Mouse (Mus musculus): Measurements from ENCODE around the gene Cmpk1. TPM values are rescaled to one million over a fixed set of nuclear protein-coding genes. Genes with fewer than 3 reads are reported as not detected.
A peak's percentile ranks its signal among the peaks of the same experiment; 100 is the strongest.
"Not testable (repeated sequence)": the region's sequence is repeated elsewhere in the genome, so short reads cannot be mapped to it uniquely, and the experiment has no call there.

Gene Cmpk1
- polyA plus RNA-seq, 1 experiment from 2014 or later, result 217 TPM

DNA sequence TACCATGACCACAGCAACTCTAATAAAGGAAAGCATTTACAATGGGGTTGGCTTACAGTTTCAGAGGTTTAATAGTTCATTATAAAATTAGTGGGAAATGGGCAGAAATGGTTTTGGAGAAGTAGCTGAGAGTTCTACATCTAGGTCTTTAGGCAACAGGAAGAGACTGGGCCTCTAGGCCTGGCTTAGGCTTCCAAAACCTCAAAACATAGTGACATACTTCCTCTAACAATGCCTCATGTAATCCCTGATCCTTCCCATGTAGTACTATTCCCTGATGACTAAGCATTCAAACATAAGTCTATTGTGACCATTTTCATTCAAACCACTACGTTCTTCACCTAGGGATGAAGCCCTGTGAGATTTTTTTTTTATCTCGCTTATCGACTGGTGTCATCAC is 7.2 kb upstream of the Cmpk1 start:
- no peak overlapping the region for H3K4me3 ChIP-seq (replicated peaks; ENCODE audit: low read depth, low read length)
- no peak for DNase-seq
- H3K27ac ChIP-seq (replicated peaks; ENCODE audit: low read depth, low read length), result no peak overlapping the region
- H3K4me1 ChIP-seq (ENCODE audit: control insufficient read depth, insufficient read depth, low read length), result no peaks in the 10 kb centered on the region
- H3K9me3 ChIP-seq (ENCODE audit: control insufficient read depth, low read length), result no peaks in the 10 kb centered on the region
- 89% methylated on average over 3 of the region's 3 CpGs for WGBS
- no peak overlapping the region for H3K4me2 ChIP-seq (ENCODE audit: low read length)
- ATAC-seq (ENCODE audit: low FRiP score, low TSS enrichment), result no peak
- H3K27me3 ChIP-seq (ENCODE audit: control insufficient read depth, insufficient read depth, low read length), result no peaks in the 10 kb centered on the region
- no peaks in the 10 kb centered on the region for H3K36me3 ChIP-seq (ENCODE audit: control insufficient read depth, insufficient read depth, low read length)
- H3K9ac ChIP-seq (replicated peaks; ENCODE audit: low read length), result no peak overlapping the region

DNA sequence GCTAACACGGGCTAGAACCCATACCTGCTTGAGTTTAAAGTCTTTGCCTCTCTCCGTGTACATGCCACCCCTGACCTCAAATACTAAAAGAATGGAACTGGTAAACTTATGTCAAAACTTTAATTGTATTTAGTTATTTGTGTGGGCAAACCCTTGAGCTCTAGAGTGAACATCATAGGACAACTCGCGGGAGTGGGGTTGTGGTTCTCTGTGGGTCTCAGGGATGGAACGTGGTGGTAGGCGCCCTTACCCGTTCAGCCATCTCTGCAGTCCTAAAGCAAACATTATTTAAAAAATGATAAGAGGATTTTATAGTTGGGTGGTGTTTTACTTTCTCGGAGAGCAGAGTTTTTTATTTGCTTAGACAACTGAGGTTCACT is 840 bp downstream of the Cmpk1 start:
- no peaks in the 10 kb centered on the region for H3K27me3 ChIP-seq (ENCODE audit: control insufficient read depth, insufficient read depth, low read length)
- H3K9me3 ChIP-seq (ENCODE audit: control insufficient read depth, low read length), result no peaks in the 10 kb centered on the region
- 2% methylated on average over 8 of the region's 8 CpGs for WGBS
- H3K9ac ChIP-seq (replicated peaks; ENCODE audit: low read length), result peak overlapping the region; percentile 99
- peak overlapping the region; percentile 100 for H3K27ac ChIP-seq (replicated peaks; ENCODE audit: low read depth, low read length)
- H3K4me2 ChIP-seq (ENCODE audit: low read length), result peak overlapping the region; percentile 76
- H3K4me3 ChIP-seq (replicated peaks; ENCODE audit: low read depth, low read length), result peak overlapping the region; percentile 84
- H3K4me1 ChIP-seq (ENCODE audit: control insufficient read depth, insufficient read depth, low read length), result peaks cover 23% of the 10 kb centered on the region
- no peaks in the 10 kb centered on the region for H3K36me3 ChIP-seq (ENCODE audit: control insufficient read depth, insufficient read depth, low read length)
- ATAC-seq (ENCODE audit: low FRiP score, low TSS enrichment) (peak; percentile 53; the same call in 1 of the 2 replicates), DNase-seq (no peak)

DNA sequence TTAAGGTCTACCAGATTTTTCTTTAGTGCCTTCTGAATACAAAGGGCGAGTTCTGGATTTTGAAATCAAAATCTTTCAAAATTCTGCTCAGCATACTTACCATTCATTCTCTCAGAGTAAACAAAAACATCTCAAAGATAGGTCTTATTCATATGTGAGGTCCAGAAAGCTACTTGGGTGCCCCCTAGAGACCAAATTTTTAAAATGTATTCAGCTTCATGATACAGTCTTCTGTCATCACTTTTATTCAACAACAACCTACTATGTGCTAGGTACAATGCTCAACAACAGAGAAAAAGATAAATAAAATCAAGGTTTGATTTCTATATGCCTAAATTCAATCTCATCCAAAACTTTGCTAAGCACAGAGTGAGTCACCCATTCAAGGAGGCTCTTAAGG is 4.0 kb downstream of the Cmpk1 start:
- H3K9me3 ChIP-seq (ENCODE audit: control insufficient read depth, low read length), result no peaks in the 10 kb centered on the region
- DNase-seq (peak; percentile 34), ATAC-seq (ENCODE audit: low FRiP score, low TSS enrichment) (no peak)
- H3K27me3 ChIP-seq (ENCODE audit: control insufficient read depth, insufficient read depth, low read length), result no peaks in the 10 kb centered on the region
- no peak overlapping the region for H3K4me2 ChIP-seq (ENCODE audit: low read length)
- H3K4me1 ChIP-seq (ENCODE audit: control insufficient read depth, insufficient read depth, low read length), result peaks cover 23% of the 10 kb centered on the region
- H3K36me3 ChIP-seq (ENCODE audit: control insufficient read depth, insufficient read depth, low read length), result no peaks in the 10 kb centered on the region
- 85% methylated on average over 1 of the region's 1 CpGs for WGBS
- H3K9ac ChIP-seq (replicated peaks; ENCODE audit: low read length), result no peak overlapping the region
- H3K4me3 ChIP-seq (replicated peaks; ENCODE audit: low read depth, low read length), result no peak overlapping the region
- H3K27ac ChIP-seq (replicated peaks; ENCODE audit: low read depth, low read length), result no peak overlapping the region

DNA sequence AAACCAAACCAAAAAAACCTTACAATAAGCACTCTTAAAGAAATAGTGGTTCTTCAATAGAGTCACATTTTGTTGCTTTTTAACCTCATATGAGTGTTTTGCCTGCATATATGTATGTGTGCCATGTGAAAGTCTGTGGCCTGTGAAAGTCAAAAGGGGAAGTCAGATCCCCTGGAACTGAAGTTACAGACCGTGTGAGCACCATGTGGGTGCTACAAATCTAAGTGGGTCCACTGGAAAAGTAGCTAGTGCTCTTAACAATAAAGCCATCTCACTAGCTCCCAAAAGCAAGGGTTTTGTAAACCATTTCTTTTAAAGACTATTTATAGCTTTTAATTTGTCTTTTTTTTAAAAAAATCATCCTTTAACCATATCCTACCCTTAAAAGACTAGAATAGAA is 4.4 kb downstream of the Cmpk1 start:
- DNase-seq, result no peak
- no peak overlapping the region for H3K4me3 ChIP-seq (replicated peaks; ENCODE audit: low read depth, low read length)
- WGBS, result 84% methylated on average over 1 of the region's 1 CpGs

DNA sequence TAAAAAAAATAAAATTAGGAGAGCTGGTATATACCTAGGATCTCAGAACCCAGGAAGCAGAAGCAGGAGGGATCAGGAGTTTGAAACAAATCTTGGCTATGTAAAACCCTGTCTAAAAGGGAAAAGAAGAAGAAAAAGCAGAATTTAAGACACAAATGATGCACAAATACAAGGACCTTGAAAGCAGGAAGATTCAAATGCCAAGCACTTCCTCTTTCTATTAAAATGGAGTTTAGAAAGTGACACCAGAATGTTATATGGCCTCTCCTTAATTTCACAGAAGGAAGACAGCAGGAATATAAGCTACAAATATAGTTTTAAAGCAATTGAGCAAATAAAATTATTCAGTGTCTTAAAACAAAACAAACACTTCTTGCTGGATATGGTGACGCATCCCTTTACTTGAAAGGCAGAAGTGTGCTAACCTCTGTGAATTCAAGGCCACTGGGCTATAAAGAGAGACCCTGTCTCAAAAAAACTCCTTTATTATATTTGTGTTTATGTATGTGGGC is 13.8 kb downstream of the Cmpk1 start:
- Histone ChIP-seq H3K4me2 (ENCODE audit: low read length) (no peak overlapping the region), H3K27ac (replicated peaks; ENCODE audit: low read depth, low read length) (no peak overlapping the region), H3K27me3 (ENCODE audit: control insufficient read depth, insufficient read depth, low read length) (no peaks in the 10 kb centered on the region), H3K4me3 (replicated peaks; ENCODE audit: low read depth, low read length) (no peak overlapping the region), H3K9ac (replicated peaks; ENCODE audit: low read length) (no peak overlapping the region), H3K9me3 (ENCODE audit: control insufficient read depth, low read length) (no peaks in the 10 kb centered on the region), H3K36me3 (ENCODE audit: control insufficient read depth, insufficient read depth, low read length) (peaks cover 8% of the 10 kb centered on the region), H3K4me1 (ENCODE audit: control insufficient read depth, insufficient read depth, low read length) (no peaks in the 10 kb centered on the region)
- WGBS, result 93% methylated on average over 1 of the region's 1 CpGs
- ATAC-seq (ENCODE audit: low FRiP score, low TSS enrichment) (no peak), DNase-seq (no peak)

More for the DNA sequence above, 4.4 kb downstream of the Cmpk1 start:
- H3K27me3 ChIP-seq (ENCODE audit: control insufficient read depth, insufficient read depth, low read length), result no peaks in the 10 kb centered on the region
- H3K36me3 ChIP-seq (ENCODE audit: control insufficient read depth, insufficient read depth, low read length), result no peaks in the 10 kb centered on the region
- H3K9ac ChIP-seq (replicated peaks; ENCODE audit: low read length), result no peak overlapping the region
- ATAC-seq (ENCODE audit: low FRiP score, low TSS enrichment), result no peak
- H3K4me2 ChIP-seq (ENCODE audit: low read length), result no peak overlapping the region
- H3K9me3 ChIP-seq (ENCODE audit: control insufficient read depth, low read length), result no peaks in the 10 kb centered on the region
- H3K4me1 ChIP-seq (ENCODE audit: control insufficient read depth, insufficient read depth, low read length), result peaks cover 20% of the 10 kb centered on the region
- no peak overlapping the region for H3K27ac ChIP-seq (replicated peaks; ENCODE audit: low read depth, low read length)

DNA sequence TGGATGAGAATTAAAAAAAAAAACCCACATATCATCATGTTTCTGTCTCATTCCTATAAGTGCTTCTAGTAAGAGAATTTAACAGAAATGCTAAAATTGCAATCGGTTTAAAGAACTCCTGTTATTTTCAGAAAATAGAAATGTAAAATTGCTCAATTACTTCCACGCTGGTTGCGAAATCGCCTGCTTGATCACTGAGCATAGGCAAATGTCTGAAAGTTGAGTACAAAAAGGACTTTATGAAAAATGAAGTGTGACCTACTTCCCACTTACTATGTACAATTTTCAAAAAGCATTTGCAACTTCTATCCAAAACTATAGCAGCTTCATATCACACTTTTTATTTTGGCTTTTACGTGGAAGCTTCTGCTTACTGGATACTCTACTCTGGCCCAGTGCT is 16.3 kb downstream of the Cmpk1 start:
- H3K4me2 ChIP-seq (ENCODE audit: low read length), result no peak overlapping the region
- WGBS, result 95% methylated on average over 5 of the region's 5 CpGs
- H3K27me3 ChIP-seq (ENCODE audit: control insufficient read depth, insufficient read depth, low read length), result no peaks in the 10 kb centered on the region
- H3K4me1 ChIP-seq (ENCODE audit: control insufficient read depth, insufficient read depth, low read length), result no peaks in the 10 kb centered on the region
- no peak overlapping the region for H3K4me3 ChIP-seq (replicated peaks; ENCODE audit: low read depth, low read length)
- ATAC-seq (ENCODE audit: low FRiP score, low TSS enrichment), result no peak
- no peak for DNase-seq
- H3K9me3 ChIP-seq (ENCODE audit: control insufficient read depth, low read length), result no peaks in the 10 kb centered on the region
- H3K9ac ChIP-seq (replicated peaks; ENCODE audit: low read length), result no peak overlapping the region
- peaks cover 31% of the 10 kb centered on the region for H3K36me3 ChIP-seq (ENCODE audit: control insufficient read depth, insufficient read depth, low read length)
- no peak overlapping the region for H3K27ac ChIP-seq (replicated peaks; ENCODE audit: low read depth, low read length)

DNA sequence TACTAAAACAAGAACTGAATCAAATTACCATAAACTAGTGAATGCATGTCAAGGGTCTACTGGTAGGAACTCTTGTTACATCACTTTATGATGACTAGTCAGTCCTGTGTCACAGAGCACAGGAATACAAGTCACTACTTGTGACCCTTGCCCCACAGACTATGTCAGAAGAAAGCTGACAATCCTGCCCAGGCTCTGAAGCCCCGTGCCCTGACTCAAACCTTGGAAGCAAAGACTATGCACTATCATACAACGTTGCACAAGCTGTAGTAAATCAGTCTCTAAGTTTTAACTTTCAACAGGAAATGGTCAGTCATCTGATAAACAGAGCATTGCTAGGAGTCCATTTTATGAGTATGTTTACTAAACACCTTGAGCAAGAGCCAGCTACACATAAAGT is 26.2 kb downstream of the Cmpk1 start:
- not testable (repeated sequence) for H3K9ac ChIP-seq (replicated peaks; ENCODE audit: low read length); ATAC-seq (ENCODE audit: low FRiP score, low TSS enrichment); H3K4me1 ChIP-seq (ENCODE audit: control insufficient read depth, insufficient read depth, low read length); DNase-seq; H3K9me3 ChIP-seq (ENCODE audit: control insufficient read depth, low read length); H3K27ac ChIP-seq (replicated peaks; ENCODE audit: low read depth, low read length); H3K27me3 ChIP-seq (ENCODE audit: control insufficient read depth, insufficient read depth, low read length); H3K4me2 ChIP-seq (ENCODE audit: low read length); H3K4me3 ChIP-seq (replicated peaks; ENCODE audit: low read depth, low read length)
- WGBS, result 98% methylated on average over 2 of the region's 2 CpGs
- H3K36me3 ChIP-seq (ENCODE audit: control insufficient read depth, insufficient read depth, low read length), result peaks cover 47% of the 10 kb centered on the region

DNA sequence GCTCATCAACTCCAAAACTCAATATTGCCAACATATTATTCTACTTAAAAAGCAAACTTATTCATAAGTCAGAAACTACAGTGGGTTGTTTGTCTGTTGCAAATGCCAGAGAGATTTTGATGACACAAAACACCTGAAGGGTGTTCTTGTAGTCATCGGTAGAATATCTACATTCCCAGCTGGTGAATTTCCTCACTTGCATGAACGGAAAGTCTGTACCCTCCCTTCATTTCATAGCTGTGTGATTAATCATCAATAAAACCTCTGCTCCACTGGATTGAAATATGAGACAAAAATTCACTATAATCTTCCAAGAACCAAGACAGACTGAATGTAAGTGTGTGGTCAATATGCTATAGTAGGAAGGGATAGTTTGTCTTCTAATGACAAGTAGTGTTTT is 27.5 kb downstream of the Cmpk1 start:
- H3K4me3 ChIP-seq (replicated peaks; ENCODE audit: low read depth, low read length), result no peak overlapping the region
- no peak for DNase-seq
- WGBS, result 96% methylated on average over 2 of the region's 2 CpGs

DNA sequence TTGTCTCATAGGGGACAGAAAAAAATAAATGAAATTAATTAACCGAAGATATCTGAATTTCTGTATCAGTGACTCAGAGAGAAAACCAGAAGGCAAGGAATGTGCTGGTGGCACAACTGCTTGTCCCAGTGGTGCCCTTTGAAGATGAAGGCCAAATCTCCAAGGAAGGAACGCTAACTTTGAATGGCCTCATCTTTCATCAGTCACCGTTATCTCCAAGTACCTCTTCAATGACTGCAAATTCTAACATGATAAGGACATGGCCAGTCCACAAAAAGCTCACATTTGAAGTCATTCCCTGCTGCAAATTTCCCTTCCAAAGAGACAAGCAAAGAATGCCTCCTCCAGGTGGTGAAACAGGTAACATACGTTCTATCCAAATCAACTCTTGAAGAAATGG is 28.3 kb downstream of the Cmpk1 start:
- WGBS, result 96% methylated on average over 4 of the region's 4 CpGs
- no peaks in the 10 kb centered on the region for H3K4me1 ChIP-seq (ENCODE audit: control insufficient read depth, insufficient read depth, low read length)
- ATAC-seq (ENCODE audit: low FRiP score, low TSS enrichment), result no peak
- no peak overlapping the region for H3K4me3 ChIP-seq (replicated peaks; ENCODE audit: low read depth, low read length)
- H3K9me3 ChIP-seq (ENCODE audit: control insufficient read depth, low read length), result no peaks in the 10 kb centered on the region
- H3K9ac ChIP-seq (replicated peaks; ENCODE audit: low read length), result no peak overlapping the region
- H3K27me3 ChIP-seq (ENCODE audit: control insufficient read depth, insufficient read depth, low read length), result no peaks in the 10 kb centered on the region
- no peak overlapping the region for H3K4me2 ChIP-seq (ENCODE audit: low read length)
- no peak for DNase-seq
- no peak overlapping the region for H3K27ac ChIP-seq (replicated peaks; ENCODE audit: low read depth, low read length)
- peaks cover 29% of the 10 kb centered on the region for H3K36me3 ChIP-seq (ENCODE audit: control insufficient read depth, insufficient read depth, low read length)

More for the DNA sequence above, 27.5 kb downstream of the Cmpk1 start:
- Histone ChIP-seq H3K4me1 (ENCODE audit: control insufficient read depth, insufficient read depth, low read length) (no peaks in the 10 kb centered on the region), H3K9me3 (ENCODE audit: control insufficient read depth, low read length) (no peaks in the 10 kb centered on the region), H3K4me2 (ENCODE audit: low read length) (no peak overlapping the region), H3K36me3 (ENCODE audit: control insufficient read depth, insufficient read depth, low read length) (peaks cover 34% of the 10 kb centered on the region), H3K9ac (replicated peaks; ENCODE audit: low read length) (no peak overlapping the region), H3K27me3 (ENCODE audit: control insufficient read depth, insufficient read depth, low read length) (no peaks in the 10 kb centered on the region), H3K27ac (replicated peaks; ENCODE audit: low read depth, low read length) (no peak overlapping the region)
- ATAC-seq (ENCODE audit: low FRiP score, low TSS enrichment), result no peak
